Mouse (Mus musculus): ENCODE measurements at regions not wholly inside any gene's neighbourhood (a gene's known extent, or its start where the extent isn't known, plus 50 kb on each side); places are given as distances from the start of the nearest gene placed in this dataset.
A peak's percentile ranks its signal among the peaks of the same experiment; 100 is the strongest.

- Histone ChIP-seq H3K27me3 (ENCODE audit: control insufficient read depth, insufficient read depth, low read length) (no peaks in the 10 kb centered on the region), H3K27ac (ENCODE audit: control insufficient read depth, insufficient read depth, low read length) (no peak overlapping the region), H3K36me3 (ENCODE audit: control insufficient read depth, insufficient read depth, low read length) (no peaks in the 10 kb centered on the region), H3K4me1 (replicated peaks; ENCODE audit: control insufficient read depth, insufficient read depth, low read length) (no peaks in the 10 kb centered on the region), H3K4me3 (ENCODE audit: control insufficient read depth, insufficient read depth, low read length) (no peak overlapping the region)
- WGBS = 81% methylated on average over 2 of the region's 2 CpGs
- TF ChIP-seq POLR2A (IDR thresholded peaks at IDR 0.05; ENCODE audit: control insufficient read depth, extremely low read depth, insufficient read depth, low read length, poor library complexity) = no peak
- no peak for TF ChIP-seq CTCF (IDR thresholded peaks at IDR 0.05; ENCODE audit: borderline replicate concordance, control insufficient read depth, extremely low read depth, insufficient read depth, low read length, poor library complexity)
- no peak for DNase-seq
These were observed 102.2 kb downstream of the Pih1h3b start for GRCm38 (mm10) chrX:140164859-140165258.

GRCm38 (mm10) chrX:140165966-140166365 is 103.3 kb downstream of the Pih1h3b start:
- 81% methylated on average over 3 of the region's 3 CpGs for WGBS
- H3K27ac ChIP-seq (ENCODE audit: control insufficient read depth, insufficient read depth, low read length) = no peak overlapping the region
- no peaks in the 10 kb centered on the region for H3K36me3 ChIP-seq (ENCODE audit: control insufficient read depth, insufficient read depth, low read length)
- no peaks in the 10 kb centered on the region for H3K27me3 ChIP-seq (ENCODE audit: control insufficient read depth, insufficient read depth, low read length)
- H3K4me3 ChIP-seq (ENCODE audit: control insufficient read depth, insufficient read depth, low read length) = no peak overlapping the region
- TF ChIP-seq CTCF (IDR thresholded peaks at IDR 0.05; ENCODE audit: borderline replicate concordance, control insufficient read depth, extremely low read depth, insufficient read depth, low read length, poor library complexity) (no peak), POLR2A (IDR thresholded peaks at IDR 0.05; ENCODE audit: control insufficient read depth, extremely low read depth, insufficient read depth, low read length, poor library complexity) (no peak)
- no peaks in the 10 kb centered on the region for H3K4me1 ChIP-seq (replicated peaks; ENCODE audit: control insufficient read depth, insufficient read depth, low read length)
- no peak for DNase-seq

GRCm38 (mm10) chrX:140179850-140180249 is 117.2 kb downstream of the Pih1h3b start:
- Histone ChIP-seq H3K4me1 (replicated peaks; ENCODE audit: control insufficient read depth, insufficient read depth, low read length) (no peaks in the 10 kb centered on the region), H3K27ac (ENCODE audit: control insufficient read depth, insufficient read depth, low read length) (no peak overlapping the region), H3K4me3 (ENCODE audit: control insufficient read depth, insufficient read depth, low read length) (no peak overlapping the region), H3K36me3 (ENCODE audit: control insufficient read depth, insufficient read depth, low read length) (no peaks in the 10 kb centered on the region), H3K27me3 (ENCODE audit: control insufficient read depth, insufficient read depth, low read length) (no peaks in the 10 kb centered on the region)
- no peak for TF ChIP-seq POLR2A (IDR thresholded peaks at IDR 0.05; ENCODE audit: control insufficient read depth, extremely low read depth, insufficient read depth, low read length, poor library complexity)
- no peak for TF ChIP-seq CTCF (IDR thresholded peaks at IDR 0.05; ENCODE audit: borderline replicate concordance, control insufficient read depth, extremely low read depth, insufficient read depth, low read length, poor library complexity)
- DNase-seq = no peak
- 92% methylated on average over 4 of the region's 4 CpGs for whole genome bisulfite sequencing

- TF ChIP-seq POLR2A (IDR thresholded peaks at IDR 0.05; ENCODE audit: control insufficient read depth, extremely low read depth, insufficient read depth, low read length, poor library complexity) = no peak
- no peak for TF ChIP-seq CTCF (IDR thresholded peaks at IDR 0.05; ENCODE audit: borderline replicate concordance, control insufficient read depth, extremely low read depth, insufficient read depth, low read length, poor library complexity)
- Histone ChIP-seq H3K36me3 (ENCODE audit: control insufficient read depth, insufficient read depth, low read length) (no peaks in the 10 kb centered on the region), H3K27ac (ENCODE audit: control insufficient read depth, insufficient read depth, low read length) (no peak overlapping the region), H3K4me3 (ENCODE audit: control insufficient read depth, insufficient read depth, low read length) (no peak overlapping the region), H3K27me3 (ENCODE audit: control insufficient read depth, insufficient read depth, low read length) (no peaks in the 10 kb centered on the region), H3K4me1 (replicated peaks; ENCODE audit: control insufficient read depth, insufficient read depth, low read length) (no peaks in the 10 kb centered on the region)
- 94% methylated on average over 3 of the region's 3 CpGs for WGBS
- peak; percentile 1 for DNase-seq
These were observed 120.3 kb downstream of the Pih1h3b start for GRCm38 (mm10) chrX:140183003-140183402.

GRCm38 (mm10) chrX:140203676-140204075 is 138.4 kb upstream of the Frmpd3 start:
- H3K36me3 ChIP-seq (ENCODE audit: control insufficient read depth, insufficient read depth, low read length) = no peaks in the 10 kb centered on the region
- WGBS = 84% methylated on average over 3 of the region's 3 CpGs
- no peak for TF ChIP-seq POLR2A (IDR thresholded peaks at IDR 0.05; ENCODE audit: control insufficient read depth, extremely low read depth, insufficient read depth, low read length, poor library complexity)
- no peak overlapping the region for H3K27ac ChIP-seq (ENCODE audit: control insufficient read depth, insufficient read depth, low read length)
- no peak overlapping the region for H3K4me3 ChIP-seq (ENCODE audit: control insufficient read depth, insufficient read depth, low read length)
- no peak for DNase-seq
- H3K4me1 ChIP-seq (replicated peaks; ENCODE audit: control insufficient read depth, insufficient read depth, low read length) = no peaks in the 10 kb centered on the region
- H3K27me3 ChIP-seq (ENCODE audit: control insufficient read depth, insufficient read depth, low read length) = no peaks in the 10 kb centered on the region

- Histone ChIP-seq H3K4me3 (ENCODE audit: control insufficient read depth, insufficient read depth, low read length) (no peak overlapping the region), H3K27me3 (ENCODE audit: control insufficient read depth, insufficient read depth, low read length) (no peaks in the 10 kb centered on the region), H3K27ac (ENCODE audit: control insufficient read depth, insufficient read depth, low read length) (no peak overlapping the region), H3K36me3 (ENCODE audit: control insufficient read depth, insufficient read depth, low read length) (no peaks in the 10 kb centered on the region), H3K4me1 (replicated peaks; ENCODE audit: control insufficient read depth, insufficient read depth, low read length) (no peaks in the 10 kb centered on the region)
- no peak for TF ChIP-seq POLR2A (IDR thresholded peaks at IDR 0.05; ENCODE audit: control insufficient read depth, extremely low read depth, insufficient read depth, low read length, poor library complexity)
- TF ChIP-seq CTCF (IDR thresholded peaks at IDR 0.05; ENCODE audit: borderline replicate concordance, control insufficient read depth, extremely low read depth, insufficient read depth, low read length, poor library complexity) = no peak
- 85% methylated on average over 3 of the region's 3 CpGs for WGBS
- no peak for DNase-seq
These were observed 133.3 kb upstream of the Frmpd3 start for GRCm38 (mm10) chrX:140208791-140209190.

- DNase-seq = no peak
These were observed 129.3 kb upstream of the Frmpd3 start for GRCm38 (mm10) chrX:140212644-140213361.

More at GRCm38 (mm10) chrX:140212644-140213361, 129.3 kb upstream of the Frmpd3 start:
- no peaks in the 10 kb centered on the region for H3K4me1 ChIP-seq (replicated peaks; ENCODE audit: control insufficient read depth, insufficient read depth, low read length)
- TF ChIP-seq CTCF (IDR thresholded peaks at IDR 0.05; ENCODE audit: borderline replicate concordance, control insufficient read depth, extremely low read depth, insufficient read depth, low read length, poor library complexity) = no peak
- no peak for TF ChIP-seq POLR2A (IDR thresholded peaks at IDR 0.05; ENCODE audit: control insufficient read depth, extremely low read depth, insufficient read depth, low read length, poor library complexity)
- no peaks in the 10 kb centered on the region for H3K36me3 ChIP-seq (ENCODE audit: control insufficient read depth, insufficient read depth, low read length)
- no peaks in the 10 kb centered on the region for H3K27me3 ChIP-seq (ENCODE audit: control insufficient read depth, insufficient read depth, low read length)
- H3K4me3 ChIP-seq (ENCODE audit: control insufficient read depth, insufficient read depth, low read length) = no peak overlapping the region
- H3K27ac ChIP-seq (ENCODE audit: control insufficient read depth, insufficient read depth, low read length) = no peak overlapping the region
- 40% methylated on average over 3 of the region's 3 CpGs for WGBS

Data from thymus, adult 2 months (tissue).